Mouse (Mus musculus): ENCODE measurements at regions not wholly inside any gene's neighbourhood (a gene's known extent, or its start where the extent isn't known, plus 50 kb on each side); places are given as distances from the start of the nearest gene placed in this dataset.
A peak's percentile ranks its signal among the peaks of the same experiment; 100 is the strongest.

- intact Hi-C loops (cut with DNase I), result no loop called here
- no peak for DNase-seq (ENCODE audit: low spot score in 2 of 2)
These were observed 354.6 kb upstream of the Car10 start for GRCm38 (mm10) chr11:92743191-92743590.

- no peak for DNase-seq (ENCODE audit: low spot score in 2 of 2)
- intact Hi-C loops (cut with DNase I), result no loop called here
These were observed 339.4 kb upstream of the Car10 start for GRCm38 (mm10) chr11:92758383-92758964.

- intact Hi-C loops (cut with DNase I), result no loop called here
- DNase-seq (ENCODE audit: low spot score in 2 of 2), result no peak
These were observed 327.9 kb upstream of the Car10 start for GRCm38 (mm10) chr11:92769936-92770335.

- intact Hi-C loops (cut with DNase I), result no loop called here
- DNase-seq (ENCODE audit: low spot score in 2 of 2), result no peak
These were observed 324.8 kb upstream of the Car10 start for GRCm38 (mm10) chr11:92772916-92773569.

GRCm38 (mm10) chr11:92773570-92773929 lies 324.3 kb upstream of the Car10 start:
- no peak for DNase-seq (ENCODE audit: low spot score in 2 of 2)
- intact Hi-C loops (cut with DNase I), result no loop called here

GRCm38 (mm10) chr11:92774780-92775179 lies 323.0 kb upstream of the Car10 start:
- intact Hi-C loops (cut with DNase I), result no loop called here
- peak in 1 of 2 experiments; percentile 3 for DNase-seq (ENCODE audit: low spot score in 2 of 2)

GRCm38 (mm10) chr11:92799267-92799666 lies 298.6 kb upstream of the Car10 start:
- intact Hi-C loops (cut with DNase I), result no loop called here
- no peak for DNase-seq (ENCODE audit: low spot score in 2 of 2)
